ENCODE assay signal across 8 mouse cellular contexts in the genomic region with DNA sequence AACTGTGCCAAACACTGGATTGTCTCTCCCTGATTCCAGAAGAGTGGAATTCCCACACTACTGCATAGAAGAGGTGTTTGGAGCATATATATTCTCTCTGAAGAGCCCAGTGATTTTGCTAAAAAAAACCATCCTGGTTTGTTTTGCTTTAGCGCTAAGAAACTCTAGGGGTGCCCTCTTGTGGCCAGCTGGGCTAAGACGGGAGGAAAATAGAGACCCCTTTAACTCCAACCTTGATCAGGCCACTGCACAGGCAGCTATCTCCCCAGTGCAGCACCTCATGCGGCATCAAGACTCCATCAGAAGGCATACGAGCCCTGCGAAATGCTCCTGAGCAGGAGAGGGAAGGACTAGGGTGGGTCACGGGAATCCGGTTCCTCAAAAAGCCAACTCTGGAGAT. TPM values are rescaled to one million over a fixed set of nuclear protein-coding genes. Genes with fewer than 3 reads are reported as not detected.
DNase-seq lines count a peak whose midpoint lies in the region; ATAC-seq and TF ChIP-seq lines count a peak whose summit lies in the region.

No protein-coding gene starts in this region.

- H3K9ac ChIP-seq in heart, embryonic 15.5 days: peak overlapping the region; percentile 29; the same call in 1 of the 2 replicates
- no peak overlapping the region for H3K9ac ChIP-seq in lung, embryonic 15.5 days

- H3K4me1 ChIP-seq in E14TG2a.4 (replicated peaks; ENCODE audit: low read depth, low read length): peaks cover 11% of the 10 kb centered on the region
- H3K4me1 ChIP-seq in embryonic facial prominence, embryonic 10.5 days: peaks cover 12% of the 10 kb centered on the region
- peaks cover 8% of the 10 kb centered on the region for H3K4me1 ChIP-seq in heart, embryonic 15.5 days (replicated peaks)
- no peaks in the 10 kb centered on the region for H3K4me1 ChIP-seq in lung, embryonic 15.5 days

- H3K27me3 ChIP-seq in E14TG2a.4 (ENCODE audit: insufficient read depth, low read length): peaks cover 40% of the 10 kb centered on the region
- H3K27me3 ChIP-seq in embryonic facial prominence, embryonic 10.5 days (replicated peaks; ENCODE audit: low read depth, poor library complexity, severe bottlenecking): peaks cover 42% of the 10 kb centered on the region
- peaks cover 38% of the 10 kb centered on the region for H3K27me3 ChIP-seq in heart, embryonic 15.5 days
- peaks cover 17% of the 10 kb centered on the region; the same call in 1 of the 2 replicates for H3K27me3 ChIP-seq in lung, embryonic 15.5 days

- no peaks in the 10 kb centered on the region for H3K9me3 ChIP-seq in E14TG2a.4 (ENCODE audit: low read length)
- H3K9me3 ChIP-seq in embryonic facial prominence, embryonic 10.5 days: no peaks in the 10 kb centered on the region
- H3K9me3 ChIP-seq in heart, embryonic 15.5 days (replicated peaks): no peaks in the 10 kb centered on the region
- no peaks in the 10 kb centered on the region for H3K9me3 ChIP-seq in lung, embryonic 15.5 days

- WGBS in embryonic facial prominence, embryonic 10.5 days: 9% methylated on average over 7 of the region's 7 CpGs
- 6% methylated on average over 7 of the region's 7 CpGs for WGBS in heart, embryonic 15.5 days
- 7% methylated on average over 7 of the region's 7 CpGs for WGBS in lung, embryonic 15.5 days

- H3K4me2 ChIP-seq in heart, embryonic 15.5 days: peak overlapping the region; percentile 53
- peak overlapping the region; percentile 47 for H3K4me2 ChIP-seq in lung, embryonic 15.5 days

- peak; percentile 84 for DNase-seq in adrenal gland, postnatal 14 days
- peak; percentile 74 for DNase-seq in embryonic facial prominence, embryonic 10.5 days (ENCODE audit: low spot score)
- peak; percentile 71 for DNase-seq in kidney, postnatal 14 days
- peak; percentile 82 for DNase-seq in retina, embryonic 14.5 days (ENCODE audit: low spot score)
- peak; percentile 90 for DNase-seq in thymus, postnatal 4 days

- H3K36me3 ChIP-seq in E14TG2a.4 (ENCODE audit: insufficient read depth, low read length): no peaks in the 10 kb centered on the region
- H3K36me3 ChIP-seq in embryonic facial prominence, embryonic 10.5 days (replicated peaks): no peaks in the 10 kb centered on the region
- no peaks in the 10 kb centered on the region for H3K36me3 ChIP-seq in heart, embryonic 15.5 days
- no peaks in the 10 kb centered on the region for H3K36me3 ChIP-seq in lung, embryonic 15.5 days

- H3K4me3 ChIP-seq in E14TG2a.4 (replicated peaks; ENCODE audit: low read length): peak overlapping the region; percentile 64
- peak overlapping the region; percentile 47 for H3K4me3 ChIP-seq in embryonic facial prominence, embryonic 10.5 days
- peak overlapping the region; percentile 23 for H3K4me3 ChIP-seq in heart, embryonic 15.5 days
- H3K4me3 ChIP-seq in lung, embryonic 15.5 days: peak overlapping the region; percentile 16; the same call in 1 of the 2 replicates

- no peak for ATAC-seq in heart, embryonic 15.5 days (replicated peaks; ENCODE audit: insufficient number of reproducible peaks, insufficient read depth, low FRiP score, low read depth)
- ATAC-seq in lung, embryonic 15.5 days (ENCODE audit: borderline replicate concordance, extremely low read depth, low FRiP score, low TSS enrichment): no peak

- TF ChIP-seq CTCF in E14TG2a.4 (conservative IDR thresholded peaks at IDR 0.05; ENCODE audit: low read length): peak; percentile 68

- no peak overlapping the region for H3K27ac ChIP-seq in embryonic facial prominence, embryonic 10.5 days (replicated peaks)
- no peak overlapping the region for H3K27ac ChIP-seq in heart, embryonic 15.5 days
- H3K27ac ChIP-seq in lung, embryonic 15.5 days: no peak overlapping the region

RNA-seq across cellular contexts. Expression of gene Alox12b, which starts 6.3 kb away (rescaled TPM):
- total RNA-seq in adrenal gland, postnatal 14 days (2021): not detected in 2 replicates
- 0.27 TPM in 1 of 2 replicates, not detected in the other for polyA plus RNA-seq in embryonic facial prominence, embryonic 10.5 days (2016; fragmentation: Nextera tagmentation; extraction: Ambion mirVana)
- 0.05 TPM in 2 replicates for polyA plus RNA-seq in heart, embryonic 15.5 days (2015; fragmentation: Nextera tagmentation; extraction: Ambion mirVana)
- polyA plus RNA-seq in lung, embryonic 15.5 days (2015; fragmentation: Nextera tagmentation; extraction: Ambion mirVana): not detected in 2 replicates

RNA-seq across cellular contexts. Expression of gene Aloxe3, which starts 24.7 kb away (rescaled TPM):
- 1.2 and 1.6 TPM in 2 replicates for total RNA-seq in adrenal gland, postnatal 14 days (2021)
- 0.04 and 0.19 TPM in 2 replicates for polyA plus RNA-seq in embryonic facial prominence, embryonic 10.5 days (2016; fragmentation: Nextera tagmentation; extraction: Ambion mirVana)
- 0.18 and 0.37 TPM in 2 replicates for polyA plus RNA-seq in heart, embryonic 15.5 days (2015; fragmentation: Nextera tagmentation; extraction: Ambion mirVana)
- polyA plus RNA-seq in lung, embryonic 15.5 days (2015; fragmentation: Nextera tagmentation; extraction: Ambion mirVana): 0.16 and 0.53 TPM in 2 replicates

RNA-seq across cellular contexts. Expression of gene 9130213A22Rik, which starts 28.1 kb away (rescaled TPM):
- total RNA-seq in adrenal gland, postnatal 14 days (2021): 0.38 and 0.41 TPM in 2 replicates
- 0.12 TPM in 1 of 2 replicates, not detected in the other for polyA plus RNA-seq in embryonic facial prominence, embryonic 10.5 days (2016; fragmentation: Nextera tagmentation; extraction: Ambion mirVana)
- 0.51 and 0.60 TPM in 2 replicates for polyA plus RNA-seq in heart, embryonic 15.5 days (2015; fragmentation: Nextera tagmentation; extraction: Ambion mirVana)
- polyA plus RNA-seq in lung, embryonic 15.5 days (2015; fragmentation: Nextera tagmentation; extraction: Ambion mirVana): 0.36 and 0.57 TPM in 2 replicates

RNA-seq across cellular contexts. Expression of gene Hes7, which starts 30.2 kb away (rescaled TPM):
- 0.37 TPM in 1 of 2 replicates, not detected in the other for total RNA-seq in adrenal gland, postnatal 14 days (2021)
- polyA plus RNA-seq in embryonic facial prominence, embryonic 10.5 days (2016; fragmentation: Nextera tagmentation; extraction: Ambion mirVana): 0.16 and 0.36 TPM in 2 replicates
- 0.52 and 0.57 TPM in 2 replicates for polyA plus RNA-seq in heart, embryonic 15.5 days (2015; fragmentation: Nextera tagmentation; extraction: Ambion mirVana)
- polyA plus RNA-seq in lung, embryonic 15.5 days (2015; fragmentation: Nextera tagmentation; extraction: Ambion mirVana): 0.52 and 0.60 TPM in 2 replicates

RNA-seq across cellular contexts. Expression of gene Alox8, which starts 47.2 kb away (rescaled TPM):
- 0.19 TPM in 1 of 2 replicates, not detected in the other for total RNA-seq in adrenal gland, postnatal 14 days (2021)
- 0.09 and 0.13 TPM in 2 replicates for polyA plus RNA-seq in embryonic facial prominence, embryonic 10.5 days (2016; fragmentation: Nextera tagmentation; extraction: Ambion mirVana)
- 1.9 and 2.1 TPM in 2 replicates for polyA plus RNA-seq in heart, embryonic 15.5 days (2015; fragmentation: Nextera tagmentation; extraction: Ambion mirVana)
- polyA plus RNA-seq in lung, embryonic 15.5 days (2015; fragmentation: Nextera tagmentation; extraction: Ambion mirVana): 0.29 and 0.67 TPM in 2 replicates
